Mouse (Mus musculus) small intestine, adult 2 months (tissue): ENCODE measurements around the gene Csnk1g1. TPM values are rescaled to one million over a fixed set of nuclear protein-coding genes. Genes with fewer than 3 reads are reported as not detected.

Experiments
- H3K27ac ChIP-seq: fragments of 200-500 bp; 2 replicates; pipeline ENCODE4 v1.5.1; 2012; ENCODE audit warnings: low read depth, low read length, control low read depth, inconsistent platforms; ENCODE audit not compliant: insufficient read depth
- H3K27me3 ChIP-seq: fragments of 200-500 bp; 2 replicates; pipeline ENCODE4 v1.6.1; 2012; ENCODE audit warnings: mild to moderate bottlenecking, moderate library complexity, low read length, inconsistent platforms; ENCODE audit not compliant: control insufficient read depth, insufficient read depth
- H3K36me3 ChIP-seq: fragments of 200-500 bp; 2 replicates; pipeline ENCODE4 v1.6.1; 2012; ENCODE audit warnings: mild to moderate bottlenecking, low read length, control low read depth, inconsistent platforms; ENCODE audit not compliant: control insufficient read depth, insufficient read depth
- H3K4me1 ChIP-seq: fragments of 200-500 bp; 2 replicates; pipeline ENCODE4 v1.6.1; 2012; ENCODE audit warnings: low read length, inconsistent platforms, mixed read lengths; ENCODE audit not compliant: control insufficient read depth, insufficient read depth, insufficient read length
- H3K4me3 ChIP-seq: fragments of 200-500 bp; 2 replicates; pipeline ENCODE4 v1.5.1; 2012; ENCODE audit warnings: low read depth, mild to moderate bottlenecking, control low read depth, inconsistent platforms, low read length, moderate library complexity
- CTCF ChIP-seq: fragments of 200-500 bp; IDR thresholded peaks from 2 replicates; pipeline ENCODE4 v1.5.1; 2012; ENCODE audit warnings: low read depth, mild to moderate bottlenecking, control low read depth, inconsistent platforms, low read length, moderate library complexity, mixed read lengths; ENCODE audit not compliant: insufficient replicate concordance, insufficient read length; ENCODE audit errors: extremely low read depth
- POLR2A ChIP-seq: fragments of 200-500 bp; IDR thresholded peaks from 2 replicates; pipeline ENCODE4 v1.6.1; 2012; ENCODE audit warnings: low read depth, mild to moderate bottlenecking, control low read depth, inconsistent platforms, low read length, moderate library complexity
- WGBS: fragments of 180-500 bp; shearing (Covaris S2); methylation state at CpG from one replicate; pipeline ENCODE4 v1.1.7; 2018; 5-methylcytosine and 5-hydroxymethylcytosine counted together
- polyA plus RNA-seq: library from polyadenylated mRNA; depleted of rRNA; stranded (reverse); fragments of >200 nt; gene quantifications from 2 replicates; pipeline ENCODE4 v1.2.3, GENCODE M21; 2012

Gene Csnk1g1
- polyA plus RNA-seq, 1 experiment: 3.2 TPM

GRCm38 (mm10) chr9:65902879-65903278, 5.8 kb upstream of the Csnk1g1 start:
- WGBS: 86% methylated on average over 3 of the region's 3 CpGs
- Histone ChIP-seq H3K27ac (no peak overlapping the region), H3K4me1 (no peaks in the 10 kb centered on the region), H3K36me3 (peaks cover 3% of the 10 kb centered on the region; the same call in 1 of the 2 replicates), H3K4me3 (no peak overlapping the region), H3K27me3 (no peaks in the 10 kb centered on the region)
- no peak for TF ChIP-seq CTCF
- TF ChIP-seq POLR2A: no peak

- Histone ChIP-seq H3K36me3 (peaks cover 3% of the 10 kb centered on the region; the same call in 1 of the 2 replicates), H3K4me3 (no peak overlapping the region), H3K27ac (no peak overlapping the region), H3K27me3 (no peaks in the 10 kb centered on the region), H3K4me1 (no peaks in the 10 kb centered on the region)
- TF ChIP-seq POLR2A (no peak), CTCF (no peak)
These were observed 5.3 kb upstream of the Csnk1g1 start for GRCm38 (mm10) chr9:65903419-65903818.

GRCm38 (mm10) chr9:65909301-65909801, 627 bp downstream of the Csnk1g1 start:
- H3K27ac ChIP-seq: peak overlapping the region; percentile 18; the same call in 1 of the 2 replicates
- H3K27me3 ChIP-seq: no peaks in the 10 kb centered on the region
- TF ChIP-seq POLR2A (peak; percentile 40; the same call in 1 of the 2 replicates), CTCF (no peak)
- no peaks in the 10 kb centered on the region for H3K36me3 ChIP-seq
- under 1% methylated on average over 33 of the region's 34 CpGs for WGBS
- peak overlapping the region; percentile 90 for H3K4me3 ChIP-seq
- H3K4me1 ChIP-seq: peaks cover 2% of the 10 kb centered on the region; the same call in 1 of the 2 replicates

- WGBS: under 1% methylated on average over 4 of the region's 4 CpGs
- H3K36me3 ChIP-seq: no peaks in the 10 kb centered on the region
- H3K4me3 ChIP-seq: peak overlapping the region; percentile 90
- TF ChIP-seq CTCF (no peak), POLR2A (no peak)
- H3K4me1 ChIP-seq: peaks cover 2% of the 10 kb centered on the region; the same call in 1 of the 2 replicates
- H3K27me3 ChIP-seq: no peaks in the 10 kb centered on the region
- H3K27ac ChIP-seq: 0 out of 2 replicates have a peak overlapping the region, but pooled peaks have one; percentile 18
These were observed 1.1 kb downstream of the Csnk1g1 start for GRCm38 (mm10) chr9:65909837-65910236.

- H3K4me3 ChIP-seq: no peak overlapping the region
- H3K36me3 ChIP-seq: no peaks in the 10 kb centered on the region
- no peak overlapping the region for H3K27ac ChIP-seq
- WGBS: 61% methylated on average over 2 of the region's 2 CpGs
- no peaks in the 10 kb centered on the region for H3K27me3 ChIP-seq
- peaks cover 2% of the 10 kb centered on the region; the same call in 1 of the 2 replicates for H3K4me1 ChIP-seq
- TF ChIP-seq CTCF: no peak
- no peak for TF ChIP-seq POLR2A
These were observed 5.3 kb downstream of the Csnk1g1 start for GRCm38 (mm10) chr9:65913976-65914375.

GRCm38 (mm10) chr9:65917015-65917414, 8.3 kb downstream of the Csnk1g1 start:
- H3K27me3 ChIP-seq: no peaks in the 10 kb centered on the region
- WGBS: 79% methylated on average over 1 of the region's 1 CpGs
- no peak overlapping the region for H3K27ac ChIP-seq
- no peaks in the 10 kb centered on the region for H3K36me3 ChIP-seq
- TF ChIP-seq POLR2A (no peak), CTCF (no peak)
- no peaks in the 10 kb centered on the region for H3K4me1 ChIP-seq
- no peak overlapping the region for H3K4me3 ChIP-seq

- no peaks in the 10 kb centered on the region for H3K36me3 ChIP-seq
- H3K27me3 ChIP-seq: no peaks in the 10 kb centered on the region
- no peaks in the 10 kb centered on the region for H3K4me1 ChIP-seq
- no peak overlapping the region for H3K4me3 ChIP-seq
- no peak overlapping the region for H3K27ac ChIP-seq
- no peak for TF ChIP-seq POLR2A
- no peak for TF ChIP-seq CTCF
These were observed 19.7 kb downstream of the Csnk1g1 start for GRCm38 (mm10) chr9:65928456-65928855.
